Mouse (Mus musculus): ENCODE data around the gene Dlx2.

DNA sequence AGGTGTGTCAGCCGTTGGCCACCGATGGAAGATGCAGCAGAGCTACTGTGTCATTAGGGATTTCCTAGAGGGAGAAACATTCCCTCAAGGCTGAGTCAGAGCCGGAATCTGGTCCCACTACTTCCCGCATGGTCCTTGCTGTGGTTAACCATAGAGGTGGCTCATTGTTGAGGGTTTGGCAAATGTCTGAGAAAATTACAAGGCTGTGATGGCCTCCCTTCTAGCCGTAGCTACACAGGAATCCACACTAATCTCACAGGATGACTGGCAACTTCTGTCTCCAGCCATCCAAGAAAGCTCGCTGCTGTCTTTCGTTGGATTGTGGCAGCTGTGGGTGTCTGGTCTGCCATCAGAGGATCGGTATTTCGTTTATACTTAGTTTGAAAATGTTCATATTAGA lies 42.6 kb upstream of the Dlx2 start:
- TF ChIP-seq TAL1 (IDR thresholded peaks at IDR 0.05; ENCODE audit: low read length) (no peak), GATA1 (IDR thresholded peaks at IDR 0.05; ENCODE audit: low read length) (no peak)
